Mouse (Mus musculus) spleen, postnatal 10 days (tissue): ENCODE data around the gene Cpvl.

Experiments used
- DNase-seq, 2 experiments: peaks; one replicate each; pipeline ENCODE4 v3.0.0; 2021 to 2022; ENCODE audit warnings: low spot score in 2 of 2

Cpvl gene

DNA sequence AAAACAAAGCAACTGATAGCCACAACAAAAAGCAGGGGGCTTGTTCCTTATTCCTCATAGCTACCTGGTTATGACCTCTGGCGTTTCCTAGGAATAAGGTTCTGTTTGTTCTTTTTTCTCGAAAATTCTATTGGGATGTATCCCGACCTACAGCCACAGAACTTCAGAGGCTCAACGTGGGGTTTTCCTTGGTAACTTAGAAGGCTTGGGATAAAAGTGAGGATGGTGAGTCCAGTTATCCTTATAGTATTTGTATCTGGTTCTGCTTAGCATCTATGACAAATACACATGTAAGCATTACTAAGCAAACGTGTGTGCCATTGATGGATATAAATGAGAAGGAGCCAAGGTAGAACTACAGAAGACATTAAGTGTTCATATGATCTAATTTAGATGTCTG lies at the start of gene Cpvl:
TSS of gene Cpvl (minus strand) at position 101 of the 400 bp plus-strand sequence.
- DNase-seq, result no peak

DNA sequence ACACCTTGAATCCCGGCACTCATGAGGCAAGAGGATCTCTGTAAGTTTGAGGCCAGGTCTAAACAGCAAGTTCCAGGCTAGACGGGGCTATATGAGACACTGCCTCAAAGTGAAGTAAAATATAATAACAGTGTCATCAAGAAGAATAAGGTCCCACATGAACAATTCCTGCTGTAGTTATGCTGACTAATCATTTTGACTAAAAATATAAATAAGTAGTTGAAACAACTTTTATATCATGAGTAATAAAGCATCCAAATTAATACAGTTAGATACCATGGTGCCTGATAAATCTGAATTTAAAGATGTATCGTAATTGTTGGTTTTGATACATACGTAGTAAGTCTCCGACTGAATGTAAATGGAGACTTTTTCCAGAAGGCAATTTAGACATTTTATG lies 45.4 kb upstream of the Cpvl start:
- DNase-seq, result no peak

DNA sequence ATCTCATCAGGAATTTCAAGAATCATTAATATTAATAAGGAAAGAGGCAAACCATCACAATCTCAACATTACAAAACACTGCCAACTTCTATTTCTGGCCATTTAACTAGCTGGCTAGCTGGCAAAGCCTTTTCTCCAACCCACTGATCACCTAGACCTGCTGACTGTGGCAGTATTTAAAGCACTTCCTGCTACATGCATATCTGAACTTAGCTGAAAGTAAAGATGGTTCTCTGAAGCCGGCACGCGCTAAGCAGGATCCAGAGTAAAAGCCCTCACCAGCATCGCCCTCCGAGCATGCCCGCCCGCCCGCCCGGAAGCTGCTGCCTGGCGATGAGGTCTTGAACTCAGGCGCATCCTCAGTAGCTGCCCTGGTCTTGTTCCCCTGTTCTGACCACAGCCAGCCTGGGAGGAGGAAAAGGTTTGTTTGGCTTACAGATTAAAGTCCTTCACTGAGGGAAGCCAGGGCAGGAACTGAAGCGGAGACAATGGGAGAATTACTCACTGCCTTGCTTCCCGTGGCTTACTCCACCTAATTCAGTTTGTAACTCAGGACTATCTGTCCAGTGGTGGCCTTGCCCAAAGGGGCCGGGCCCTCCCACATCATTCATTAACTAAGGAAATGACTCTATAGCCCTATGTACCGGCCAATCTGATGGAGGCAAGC lies 42.8 kb upstream of the Cpvl start:
- DNase-seq, result no peak

DNA sequence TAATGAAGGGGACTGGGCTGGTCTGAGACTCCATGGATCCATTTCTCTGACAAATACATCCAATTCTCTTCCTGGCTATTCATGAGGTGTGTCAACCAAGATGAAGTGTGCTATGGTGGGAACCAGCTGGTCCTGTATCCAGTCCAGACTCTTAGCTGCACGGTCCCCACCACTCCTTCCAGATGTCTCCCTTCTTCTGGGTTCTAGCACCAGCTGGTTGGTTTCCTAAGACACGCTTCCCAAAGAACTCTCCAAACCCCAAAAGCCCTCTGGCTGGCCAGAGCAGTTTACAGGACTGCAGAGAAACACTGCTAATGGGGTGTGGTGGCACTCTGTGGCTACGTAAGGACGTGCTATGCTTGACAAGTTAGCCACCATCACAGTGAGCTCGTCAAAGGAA lies 40.4 kb upstream of the Cpvl start:
- DNase-seq, result no peak

DNA sequence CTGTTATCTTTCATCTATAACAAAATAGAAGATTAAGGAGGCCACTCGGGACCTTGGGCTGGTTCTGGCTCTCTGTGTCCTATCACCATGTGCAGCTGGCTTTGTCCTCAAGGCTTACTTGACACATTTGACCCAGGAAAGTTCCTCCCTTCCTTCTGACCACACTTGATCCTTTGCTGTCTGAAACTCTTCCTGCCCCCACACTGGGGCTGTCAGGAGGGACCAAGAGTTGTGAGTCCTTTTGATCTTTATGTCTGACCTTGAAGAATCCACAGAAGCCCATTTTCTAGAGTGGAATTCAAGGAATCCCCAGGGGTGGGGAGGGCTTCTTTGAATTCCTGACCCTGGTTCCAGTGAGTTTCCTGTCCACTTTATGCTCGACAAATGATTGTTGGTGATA lies 39.6 kb upstream of the Cpvl start:
- no peak for DNase-seq

DNA sequence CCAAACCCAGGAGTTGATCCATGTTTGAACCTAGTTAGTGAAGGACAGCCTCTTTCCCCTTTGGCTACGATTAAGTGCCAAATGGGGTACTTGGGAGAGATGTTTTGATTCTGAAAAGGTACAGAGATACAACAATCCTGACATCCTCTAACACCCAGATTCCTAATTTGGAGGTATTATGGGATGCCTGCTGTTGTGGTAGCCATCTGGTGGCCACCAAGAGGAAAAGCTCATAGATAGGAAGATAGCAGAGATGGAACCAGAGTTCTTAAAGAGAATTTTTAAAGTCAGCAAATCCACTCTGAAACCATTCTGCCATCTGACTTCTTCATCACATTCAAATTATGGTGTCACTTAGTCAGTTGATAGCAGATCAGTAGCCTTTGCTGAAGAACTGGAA lies 33.7 kb upstream of the Cpvl start:
- DNase-seq, result no peak

DNA sequence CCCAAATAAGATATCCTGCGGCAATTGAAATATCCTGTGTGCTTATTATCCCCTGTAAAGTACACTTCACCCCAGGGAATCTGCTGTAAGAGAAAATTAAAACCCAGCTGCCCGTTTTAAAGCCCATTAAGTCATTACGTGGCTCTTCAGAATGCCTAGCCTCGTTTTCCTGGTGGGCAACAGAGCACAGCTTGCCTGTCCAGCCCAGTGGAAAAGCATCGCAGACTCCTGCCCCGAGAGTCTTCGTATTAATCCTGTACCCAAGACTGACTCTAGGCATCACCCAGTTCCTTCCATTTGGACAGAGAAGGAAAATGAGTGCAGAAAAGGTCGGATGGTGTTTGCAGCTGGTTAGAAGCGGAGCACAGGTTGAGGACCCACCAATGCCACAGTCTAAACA lies 31.9 kb upstream of the Cpvl start:
- DNase-seq, result no peak

DNA sequence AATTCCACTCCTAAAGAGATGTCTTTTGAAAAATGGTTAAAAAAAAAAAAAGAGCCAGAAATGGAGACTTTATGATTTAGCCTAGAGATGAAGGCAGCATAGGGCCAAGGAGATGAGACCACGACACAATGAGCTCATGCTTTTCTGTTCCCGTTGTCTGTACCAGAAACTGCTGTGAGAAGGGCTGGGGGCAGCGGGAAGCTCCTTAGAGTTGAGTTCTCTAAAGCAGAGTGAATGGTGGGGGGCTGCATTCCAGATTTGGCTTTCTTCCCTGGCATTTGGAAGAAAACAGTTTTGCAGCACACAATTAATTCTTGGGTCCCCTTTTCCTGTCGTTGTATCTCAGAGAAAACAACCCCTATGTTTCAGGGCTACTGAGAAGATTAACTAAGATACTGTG lies 30.8 kb upstream of the Cpvl start:
- no peak for DNase-seq

DNA sequence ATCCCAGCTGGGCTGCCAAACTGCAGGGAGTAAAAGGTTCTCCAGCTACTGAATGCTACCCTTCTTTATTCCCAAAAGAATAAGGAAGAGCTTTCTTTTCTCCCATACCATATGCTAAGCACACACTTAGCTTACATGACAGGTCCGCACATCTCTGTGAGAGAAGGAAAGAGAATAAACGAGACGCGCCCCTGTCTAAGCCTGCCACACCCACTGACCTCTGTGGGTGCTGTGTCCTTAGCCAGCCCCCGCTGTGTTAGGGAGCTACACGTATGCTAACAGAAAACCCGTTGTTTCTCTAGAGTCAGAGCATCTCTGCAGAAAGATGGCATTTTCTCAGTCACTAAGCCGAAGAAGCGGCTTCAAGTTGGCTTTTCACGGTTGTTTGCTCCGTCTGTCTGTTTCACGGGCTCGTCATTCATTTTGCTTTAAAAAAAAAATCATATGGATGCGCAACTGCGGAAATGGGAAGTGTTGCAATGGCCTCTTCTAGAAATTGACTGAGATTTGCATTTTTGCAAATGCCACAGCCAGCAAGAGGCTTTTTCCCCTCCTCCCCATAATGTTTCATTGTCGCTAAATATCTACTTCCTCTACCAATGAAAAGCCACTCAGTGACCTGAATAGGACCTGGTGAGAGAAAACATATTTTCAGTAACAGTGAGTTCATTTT lies 30.1 kb upstream of the Cpvl start:
- DNase-seq, result no peak

DNA sequence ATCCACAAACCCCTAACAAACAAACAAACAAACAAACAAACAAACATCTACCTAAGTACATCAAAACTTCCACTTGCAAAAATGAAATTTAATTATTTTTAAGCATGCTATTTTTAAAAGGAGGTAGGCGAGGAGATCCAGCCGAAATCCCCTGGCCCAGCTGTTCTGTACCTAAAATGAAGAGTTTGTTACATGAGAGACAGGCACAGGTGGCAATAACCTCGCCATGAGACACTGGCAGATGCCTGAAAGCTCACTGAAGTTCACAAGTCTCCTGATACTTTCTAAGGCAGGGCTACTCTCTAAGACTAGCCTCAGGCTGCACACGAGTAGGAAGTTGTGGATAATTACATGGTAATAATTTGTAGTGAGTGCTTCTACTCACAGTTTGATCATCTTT lies 26.8 kb upstream of the Cpvl start:
- DNase-seq, result no peak

DNA sequence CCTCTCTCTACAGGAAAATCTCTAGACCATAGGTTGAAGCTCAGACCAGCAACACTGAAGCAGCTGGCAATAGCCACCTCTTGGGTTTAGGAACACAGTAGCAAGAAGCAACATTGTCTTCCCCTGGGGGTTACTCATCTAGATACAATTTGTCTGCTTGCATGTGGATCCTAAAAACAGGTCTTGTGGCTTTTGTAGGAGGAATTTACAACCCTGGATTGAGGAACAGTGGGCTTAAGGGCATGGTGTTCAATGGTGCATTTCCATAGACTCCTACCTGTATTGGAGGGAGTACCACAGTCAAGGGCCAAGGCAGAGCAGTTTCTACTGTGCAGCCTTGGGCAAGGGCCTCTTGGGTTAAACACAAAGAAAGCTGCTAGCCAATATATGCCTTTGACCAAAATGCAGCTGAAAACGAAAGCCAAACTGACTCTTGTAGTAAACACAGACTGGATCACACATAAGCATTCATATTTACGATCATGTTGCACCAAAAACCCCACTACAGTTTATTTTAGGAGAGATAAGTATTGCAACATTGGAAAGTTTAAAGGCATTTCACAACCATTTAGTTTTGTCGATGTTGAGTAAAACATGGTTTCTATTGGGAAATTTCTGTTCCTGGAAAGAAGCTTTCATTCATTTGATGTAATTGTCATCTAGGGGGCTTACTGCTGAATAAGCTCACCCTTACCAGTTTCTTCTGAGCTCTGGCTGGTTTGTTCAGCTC lies 17.9 kb upstream of the Cpvl start:
- DNase-seq, result no peak

DNA sequence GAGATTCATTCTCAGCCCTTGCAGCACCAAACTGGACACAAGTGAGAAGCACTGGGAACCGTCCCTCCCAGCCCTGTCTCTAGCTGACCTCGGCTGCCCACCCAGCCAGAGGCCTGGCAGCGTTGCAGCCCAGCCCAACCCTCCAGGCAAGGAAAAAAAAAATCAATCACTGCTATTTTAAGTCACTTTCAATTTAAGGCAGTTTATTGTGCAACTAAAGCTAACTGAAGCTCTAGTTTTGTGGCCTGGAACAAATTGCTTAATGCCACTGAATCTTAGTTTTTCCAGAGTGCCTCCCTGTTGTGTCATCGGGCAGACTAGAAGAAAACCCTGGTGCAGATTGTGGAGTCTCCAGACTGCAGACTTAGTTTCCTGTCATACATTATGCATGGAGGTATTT lies 17.0 kb upstream of the Cpvl start:
- no peak for DNase-seq

DNA sequence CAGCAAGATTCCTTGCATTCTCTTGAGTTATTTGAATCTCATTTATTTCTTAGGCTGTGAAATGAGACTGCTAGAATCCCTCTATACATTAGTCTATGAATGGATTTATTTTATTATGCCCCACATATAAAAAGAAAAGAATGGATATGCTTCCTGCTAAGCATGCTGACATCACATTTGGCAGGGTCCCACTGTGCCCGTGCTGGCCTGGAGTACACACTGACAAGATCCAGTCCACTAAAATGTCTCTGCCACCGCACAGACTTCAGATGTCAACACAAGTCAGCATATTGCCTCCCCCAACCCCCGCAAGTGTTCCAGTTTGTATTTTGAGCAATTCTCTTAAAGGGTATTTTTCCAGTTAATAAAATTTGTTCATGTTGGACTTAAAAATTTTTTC lies 13.9 kb upstream of the Cpvl start:
- no peak for DNase-seq

DNA sequence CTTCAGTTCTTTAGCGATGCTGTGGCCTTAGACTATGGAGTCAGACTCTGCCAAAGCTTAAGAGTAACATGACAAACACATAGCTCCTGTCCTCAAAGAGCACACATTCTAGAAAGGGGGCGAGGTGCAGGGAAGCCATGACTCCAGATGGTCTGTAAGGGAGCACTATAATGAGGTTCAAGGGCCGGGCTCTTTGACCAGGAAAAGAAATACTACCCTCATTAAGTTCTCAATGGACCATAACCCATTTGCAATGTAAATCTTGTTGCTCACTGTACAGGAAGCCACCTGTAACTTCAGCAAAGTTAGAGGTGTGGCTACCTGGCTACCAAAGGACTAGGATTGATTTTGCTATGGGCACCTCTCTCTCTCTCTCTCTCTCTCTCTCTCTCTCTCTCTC lies 8.8 kb upstream of the Cpvl start:
- no peak for DNase-seq

DNA sequence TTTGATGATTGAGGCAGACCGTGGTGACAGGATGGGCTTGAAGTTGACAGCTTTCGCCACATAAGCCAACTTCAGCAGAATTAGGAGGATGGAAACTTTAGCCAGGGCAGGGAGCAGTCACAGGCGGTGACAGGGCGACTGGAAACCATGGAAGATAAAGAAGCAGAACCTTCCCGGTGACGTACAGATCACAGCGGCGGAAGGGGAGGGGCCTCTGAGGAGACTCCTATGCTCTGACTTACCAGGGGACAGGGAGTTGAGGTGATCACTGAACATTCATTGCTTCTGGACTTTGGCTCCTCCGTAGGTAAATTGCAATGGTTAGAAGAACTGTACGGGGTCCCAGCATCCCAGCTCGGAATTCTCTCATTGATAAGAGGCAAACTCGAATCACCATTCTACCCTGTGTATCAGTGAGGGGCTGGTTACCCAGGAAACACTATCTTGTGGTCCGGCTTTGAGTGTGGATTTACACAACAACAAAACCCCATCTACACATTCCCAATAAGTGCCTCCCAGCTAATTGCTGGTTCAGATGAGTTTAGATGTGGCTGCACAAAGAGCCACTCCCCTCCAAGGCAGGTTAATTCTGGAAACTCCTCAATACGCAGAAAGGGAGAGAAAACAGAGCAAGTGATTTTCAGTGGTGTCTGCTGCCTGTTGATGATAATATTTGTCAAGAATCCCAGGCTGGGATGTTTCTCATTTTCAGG lies 8.0 kb upstream of the Cpvl start:
- no peak for DNase-seq

DNA sequence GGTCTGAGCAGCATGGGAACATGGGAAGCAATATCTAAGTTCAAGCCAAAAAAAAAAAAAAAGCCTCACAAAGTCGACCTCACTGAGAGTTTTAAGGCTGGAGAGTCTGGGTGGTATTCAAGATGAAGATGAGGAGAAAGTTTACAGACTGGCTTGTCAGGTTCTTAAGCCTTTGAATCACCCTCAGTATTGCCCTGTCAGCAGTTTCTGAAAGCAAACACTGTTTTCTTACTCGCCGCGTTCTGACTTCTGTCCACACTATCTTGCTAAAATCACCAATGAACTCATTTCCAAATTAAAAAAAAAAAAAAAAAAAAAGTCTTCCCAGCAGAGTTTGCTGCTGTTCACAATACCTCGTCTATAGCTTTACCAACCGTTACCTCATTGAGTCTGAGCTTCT lies 5.3 kb upstream of the Cpvl start:
- DNase-seq, result no peak

DNA sequence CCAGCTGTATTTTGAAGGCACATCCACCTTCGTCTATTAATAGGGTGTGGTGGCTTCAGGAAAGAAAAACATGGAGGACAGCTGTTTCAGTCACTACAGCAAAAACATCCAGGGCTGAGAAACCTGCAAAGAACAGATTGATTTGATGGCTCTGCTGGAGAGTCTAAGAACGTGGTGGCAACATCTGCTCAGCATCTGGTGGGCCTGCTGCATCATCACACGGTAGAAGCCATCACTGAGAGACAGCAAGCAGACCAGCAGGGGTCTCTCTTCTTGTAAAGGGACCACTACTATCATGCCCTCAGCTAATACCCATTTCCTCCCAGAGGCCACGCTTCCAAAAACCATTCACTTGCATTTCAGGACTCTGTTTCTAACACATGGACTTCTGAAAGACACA lies 4.1 kb upstream of the Cpvl start:
- DNase-seq, result no peak

DNA sequence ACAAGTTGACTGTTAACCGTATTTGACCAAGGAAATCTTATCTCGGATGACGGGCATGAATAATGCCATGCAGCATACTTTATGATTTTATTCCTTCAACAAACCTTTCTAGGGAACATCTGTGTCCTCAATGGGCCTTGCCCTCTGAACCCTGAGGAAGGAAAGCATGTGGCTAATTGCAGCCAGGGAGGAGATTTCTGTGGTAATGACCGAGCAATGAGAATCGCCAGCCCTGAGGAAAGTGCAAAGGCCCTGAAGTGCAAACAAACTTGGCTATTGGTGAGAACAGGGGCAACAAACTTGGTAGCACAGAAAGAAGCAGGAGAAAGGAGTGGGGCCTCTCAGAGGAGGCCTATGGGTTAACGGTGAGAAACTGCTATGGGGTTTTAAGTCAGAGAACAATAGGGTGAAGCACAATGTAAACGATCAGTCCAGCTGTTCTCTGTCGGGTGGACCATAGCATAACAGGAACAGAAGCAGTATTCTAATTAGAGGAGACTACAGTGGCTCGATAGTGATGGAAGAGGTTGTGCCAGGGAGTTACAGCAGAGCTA lies 3.7 kb upstream of the Cpvl start:
- no peak for DNase-seq

DNA sequence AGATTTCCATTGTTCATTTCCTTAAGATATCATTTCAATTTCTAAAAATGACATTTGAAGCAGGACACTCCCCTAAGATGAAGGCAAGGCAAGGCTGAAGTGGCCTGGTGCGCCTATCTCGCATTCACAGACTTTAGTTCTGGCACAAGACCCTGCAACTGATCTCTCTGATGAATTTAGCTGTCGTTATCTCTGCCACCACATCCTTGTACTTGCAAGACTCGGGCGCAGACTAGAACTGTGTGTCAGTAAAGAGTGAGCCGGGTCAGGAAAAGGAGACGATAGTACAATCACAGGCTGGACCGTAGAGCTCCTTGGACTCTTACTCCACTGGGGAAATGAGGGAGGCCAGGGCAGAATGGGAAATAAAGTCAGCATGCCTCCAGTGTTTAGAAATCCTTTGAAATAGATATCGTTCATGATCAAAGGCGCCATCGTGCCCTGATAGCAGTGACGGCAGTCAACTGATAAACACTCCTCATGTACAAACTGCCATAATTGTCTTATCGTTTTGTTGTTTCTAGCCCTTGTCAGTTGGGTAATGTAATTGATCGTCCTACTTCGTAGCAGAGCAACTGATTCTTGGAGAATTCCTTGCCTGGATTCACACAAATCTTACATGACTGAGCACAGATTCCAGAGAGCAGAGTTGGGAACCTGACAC lies 2.5 kb upstream of the Cpvl start:
- DNase-seq, result no peak

DNA sequence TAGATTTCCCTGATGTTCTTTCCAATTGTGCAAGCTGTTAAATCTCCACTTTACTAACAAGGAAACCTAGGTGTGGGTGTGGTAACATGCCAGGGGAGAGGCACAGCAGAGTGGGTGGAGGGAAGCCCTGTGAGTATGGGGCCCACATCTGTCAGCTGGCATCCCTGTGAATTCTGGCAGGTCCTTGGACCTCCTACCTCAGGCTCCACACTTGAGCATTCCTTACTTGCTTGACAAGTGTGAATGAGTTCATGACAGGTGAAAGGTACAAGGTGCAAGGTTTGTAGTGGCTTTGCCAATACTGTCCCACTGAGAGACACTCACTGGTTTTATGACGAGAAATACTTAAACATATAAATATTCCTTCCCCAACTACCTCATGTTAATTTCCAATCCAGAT lies 4.4 kb downstream of the Cpvl start:
- DNase-seq, result no peak

DNA sequence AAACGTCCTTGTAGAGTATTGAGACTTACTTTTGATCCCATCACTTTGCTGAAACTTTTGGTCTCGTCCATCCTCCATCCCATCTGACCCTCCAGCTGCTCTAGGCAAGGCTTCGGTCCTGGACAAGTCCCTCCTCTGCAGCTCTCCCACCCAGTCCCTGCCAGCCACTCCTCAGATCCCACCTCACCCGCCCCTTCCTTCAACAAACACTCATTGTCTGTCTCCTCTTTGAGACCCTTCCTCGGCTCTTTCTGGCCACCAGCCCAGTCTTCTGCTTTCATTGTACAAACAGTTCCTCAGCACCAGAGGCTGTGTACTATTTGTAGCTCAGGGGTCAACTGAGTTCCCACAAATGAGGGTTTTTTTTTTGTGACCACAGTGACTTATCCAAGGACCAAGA lies 5.0 kb downstream of the Cpvl start:
- DNase-seq, result no peak

DNA sequence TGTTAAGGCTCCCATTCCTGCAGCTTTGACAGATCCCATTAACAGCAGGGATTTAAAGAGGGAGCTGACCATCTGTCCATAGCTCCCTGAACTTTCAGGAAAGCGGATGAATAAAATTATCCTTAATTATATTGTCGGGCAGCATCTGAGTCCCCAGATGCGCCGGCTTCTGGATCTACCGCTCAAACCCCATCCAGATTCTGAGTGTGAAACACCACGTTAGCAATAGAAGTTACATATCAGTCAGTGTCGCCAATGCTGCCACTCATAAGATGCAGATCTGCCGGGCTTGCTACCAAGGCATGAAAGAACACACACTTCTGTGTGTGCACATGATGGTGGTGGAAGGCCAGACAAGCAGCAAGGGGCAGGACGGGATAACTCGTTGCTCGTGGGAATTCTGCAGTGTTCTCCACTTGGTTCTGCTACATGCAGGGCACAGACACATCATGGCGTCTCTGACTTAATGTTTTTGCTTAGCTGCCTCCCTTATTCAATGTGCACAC lies 6.2 kb downstream of the Cpvl start:
- DNase-seq, result no peak
